Mouse (Mus musculus): ENCODE measurements around the gene Gtsf1. TPM values are rescaled to one million over a fixed set of nuclear protein-coding genes. Genes with fewer than 3 reads are reported as not detected.

Gtsf1 gene
- polyA plus RNA-seq, 1 experiment from 2014 or later = 0.32 TPM

- H3K4me2 ChIP-seq (ENCODE audit: low read depth, low read length) = no peak overlapping the region
- no peaks in the 10 kb centered on the region for H3K9me3 ChIP-seq (replicated peaks; ENCODE audit: control insufficient read depth, low read length)
- H3K27me3 ChIP-seq (ENCODE audit: control insufficient read depth, insufficient read depth, low read length) = no peaks in the 10 kb centered on the region
- H3K4me3 ChIP-seq (ENCODE audit: low read depth, low read length) = no peak overlapping the region
- ATAC-seq (replicated peaks; ENCODE audit: insufficient number of reproducible peaks, low FRiP score, low TSS enrichment, low read depth) = no peak
- H3K36me3 ChIP-seq (replicated peaks; ENCODE audit: control insufficient read depth, insufficient read depth, low read depth, low read length) = no peaks in the 10 kb centered on the region
- 0 out of 2 replicates have a peak, but pooled peaks cover 3% of the 10 kb centered on the region for H3K4me1 ChIP-seq (ENCODE audit: control insufficient read depth, insufficient read depth, low read length)
- no peak for DNase-seq (ENCODE audit: low spot score)
- no peak overlapping the region for H3K9ac ChIP-seq (replicated peaks; ENCODE audit: low read length)
- no peak overlapping the region for H3K27ac ChIP-seq (replicated peaks; ENCODE audit: low read depth, low read length)
Observed at GRCm38 (mm10) chr15:103372461-103372860, 57.8 kb downstream of the Gtsf1 start.

- Histone ChIP-seq H3K27me3 (ENCODE audit: control insufficient read depth, insufficient read depth, low read length) (no peaks in the 10 kb centered on the region), H3K4me2 (ENCODE audit: low read depth, low read length) (no peak overlapping the region), H3K4me1 (ENCODE audit: control insufficient read depth, insufficient read depth, low read length) (peaks cover 7% of the 10 kb centered on the region; the same call in 1 of the 2 replicates), H3K9ac (replicated peaks; ENCODE audit: low read length) (no peak overlapping the region), H3K27ac (replicated peaks; ENCODE audit: low read depth, low read length) (no peak overlapping the region), H3K4me3 (ENCODE audit: low read depth, low read length) (no peak overlapping the region), H3K9me3 (replicated peaks; ENCODE audit: control insufficient read depth, low read length) (no peaks in the 10 kb centered on the region), H3K36me3 (replicated peaks; ENCODE audit: control insufficient read depth, insufficient read depth, low read depth, low read length) (no peaks in the 10 kb centered on the region)
- ATAC-seq (replicated peaks; ENCODE audit: insufficient number of reproducible peaks, low FRiP score, low TSS enrichment, low read depth) = no peak
- WGBS = 59% methylated on average over 1 of the region's 1 CpGs
- DNase-seq (ENCODE audit: low spot score) = no peak
Observed at GRCm38 (mm10) chr15:103371741-103372140, 58.5 kb downstream of the Gtsf1 start.

GRCm38 (mm10) chr15:103371208-103371607 lies 59.1 kb downstream of the Gtsf1 start:
- 17% methylated on average over 2 of the region's 2 CpGs for WGBS

GRCm38 (mm10) chr15:103370462-103370861 lies 59.8 kb downstream of the Gtsf1 start:
- H3K4me3 ChIP-seq (ENCODE audit: low read depth, low read length) = no peak overlapping the region
- DNase-seq (ENCODE audit: low spot score) = no peak
- 46% methylated on average over 4 of the region's 4 CpGs for WGBS

More at GRCm38 (mm10) chr15:103371208-103371607, 59.1 kb downstream of the Gtsf1 start:
- no peaks in the 10 kb centered on the region for H3K36me3 ChIP-seq (replicated peaks; ENCODE audit: control insufficient read depth, insufficient read depth, low read depth, low read length)
- H3K4me3 ChIP-seq (ENCODE audit: low read depth, low read length) = no peak overlapping the region
- no peaks in the 10 kb centered on the region for H3K27me3 ChIP-seq (ENCODE audit: control insufficient read depth, insufficient read depth, low read length)
- DNase-seq (ENCODE audit: low spot score) = peak; percentile 39
- no peak overlapping the region for H3K4me2 ChIP-seq (ENCODE audit: low read depth, low read length)
- no peak for ATAC-seq (replicated peaks; ENCODE audit: insufficient number of reproducible peaks, low FRiP score, low TSS enrichment, low read depth)
- no peak overlapping the region for H3K27ac ChIP-seq (replicated peaks; ENCODE audit: low read depth, low read length)
- no peak overlapping the region for H3K9ac ChIP-seq (replicated peaks; ENCODE audit: low read length)
- H3K4me1 ChIP-seq (ENCODE audit: control insufficient read depth, insufficient read depth, low read length) = peaks cover 7% of the 10 kb centered on the region; the same call in 1 of the 2 replicates
- no peaks in the 10 kb centered on the region for H3K9me3 ChIP-seq (replicated peaks; ENCODE audit: control insufficient read depth, low read length)

GRCm38 (mm10) chr15:103369123-103369522 lies 61.1 kb downstream of the Gtsf1 start:
- Histone ChIP-seq H3K4me1 (ENCODE audit: control insufficient read depth, insufficient read depth, low read length) (peaks cover 7% of the 10 kb centered on the region; the same call in 1 of the 2 replicates), H3K27ac (replicated peaks; ENCODE audit: low read depth, low read length) (no peak overlapping the region), H3K4me3 (ENCODE audit: low read depth, low read length) (no peak overlapping the region), H3K27me3 (ENCODE audit: control insufficient read depth, insufficient read depth, low read length) (no peaks in the 10 kb centered on the region), H3K9ac (replicated peaks; ENCODE audit: low read length) (no peak overlapping the region), H3K4me2 (ENCODE audit: low read depth, low read length) (no peak overlapping the region), H3K9me3 (replicated peaks; ENCODE audit: control insufficient read depth, low read length) (no peaks in the 10 kb centered on the region), H3K36me3 (replicated peaks; ENCODE audit: control insufficient read depth, insufficient read depth, low read depth, low read length) (no peaks in the 10 kb centered on the region)
- ATAC-seq (replicated peaks; ENCODE audit: insufficient number of reproducible peaks, low FRiP score, low TSS enrichment, low read depth) = no peak
- WGBS = 79% methylated on average over 1 of the region's 1 CpGs
- DNase-seq (ENCODE audit: low spot score) = no peak

More at GRCm38 (mm10) chr15:103370462-103370861, 59.8 kb downstream of the Gtsf1 start:
- no peaks in the 10 kb centered on the region for H3K9me3 ChIP-seq (replicated peaks; ENCODE audit: control insufficient read depth, low read length)
- no peak overlapping the region for H3K4me2 ChIP-seq (ENCODE audit: low read depth, low read length)
- H3K27me3 ChIP-seq (ENCODE audit: control insufficient read depth, insufficient read depth, low read length) = no peaks in the 10 kb centered on the region
- H3K36me3 ChIP-seq (replicated peaks; ENCODE audit: control insufficient read depth, insufficient read depth, low read depth, low read length) = no peaks in the 10 kb centered on the region
- ATAC-seq (replicated peaks; ENCODE audit: insufficient number of reproducible peaks, low FRiP score, low TSS enrichment, low read depth) = no peak
- peaks cover 7% of the 10 kb centered on the region; the same call in 1 of the 2 replicates for H3K4me1 ChIP-seq (ENCODE audit: control insufficient read depth, insufficient read depth, low read length)
- no peak overlapping the region for H3K27ac ChIP-seq (replicated peaks; ENCODE audit: low read depth, low read length)
- no peak overlapping the region for H3K9ac ChIP-seq (replicated peaks; ENCODE audit: low read length)

- no peak overlapping the region for H3K4me2 ChIP-seq (ENCODE audit: low read depth, low read length)
- H3K36me3 ChIP-seq (replicated peaks; ENCODE audit: control insufficient read depth, insufficient read depth, low read depth, low read length) = no peaks in the 10 kb centered on the region
- ATAC-seq (replicated peaks; ENCODE audit: insufficient number of reproducible peaks, low FRiP score, low TSS enrichment, low read depth) = no peak
- no peak overlapping the region for H3K4me3 ChIP-seq (ENCODE audit: low read depth, low read length)
- WGBS = 74% methylated on average over 4 of the region's 4 CpGs
- peaks cover 7% of the 10 kb centered on the region; the same call in 1 of the 2 replicates for H3K4me1 ChIP-seq (ENCODE audit: control insufficient read depth, insufficient read depth, low read length)
- DNase-seq (ENCODE audit: low spot score) = no peak
- no peak overlapping the region for H3K27ac ChIP-seq (replicated peaks; ENCODE audit: low read depth, low read length)
- H3K27me3 ChIP-seq (ENCODE audit: control insufficient read depth, insufficient read depth, low read length) = no peaks in the 10 kb centered on the region
- no peaks in the 10 kb centered on the region for H3K9me3 ChIP-seq (replicated peaks; ENCODE audit: control insufficient read depth, low read length)
- H3K9ac ChIP-seq (replicated peaks; ENCODE audit: low read length) = no peak overlapping the region
Observed at GRCm38 (mm10) chr15:103368179-103368940, 61.9 kb downstream of the Gtsf1 start.

- Histone ChIP-seq H3K9ac (replicated peaks; ENCODE audit: low read length) (peak within 1 kb of the TSS; percentile 93), H3K4me2 (ENCODE audit: low read depth, low read length) (peak within 1 kb of the TSS; percentile 86), H3K9me3 (replicated peaks; ENCODE audit: control insufficient read depth, low read length) (no peaks in the 10 kb centered on the region), H3K4me1 (ENCODE audit: control insufficient read depth, insufficient read depth, low read length) (peaks cover 7% of the 10 kb centered on the region; the same call in 1 of the 2 replicates), H3K27ac (replicated peaks; ENCODE audit: low read depth, low read length) (peak within 1 kb of the TSS; percentile 87), H3K36me3 (replicated peaks; ENCODE audit: control insufficient read depth, insufficient read depth, low read depth, low read length) (no peaks in the 10 kb centered on the region), H3K4me3 (ENCODE audit: low read depth, low read length) (peak within 1 kb of the TSS; percentile 91), H3K27me3 (ENCODE audit: control insufficient read depth, insufficient read depth, low read length) (no peaks in the 10 kb centered on the region)
- DNase-seq (ENCODE audit: low spot score) = peak; percentile 78
- peak; percentile 74 for ATAC-seq (replicated peaks; ENCODE audit: insufficient number of reproducible peaks, low FRiP score, low TSS enrichment, low read depth)
- 0% methylated on average over 49 of the region's 51 CpGs for WGBS
Observed at GRCm38 (mm10) chr15:103366376-103367149, 63.7 kb downstream of the Gtsf1 start, which contains the start of gene Itga5. Itga5 (minus strand) TSS chr15:103366763.

Measured in embryonic facial prominence, embryonic 11.5 days (tissue).